Mouse (Mus musculus) CH12.LX (cell line): Measurements from ENCODE around the gene Sema4a. TPM values are rescaled to one million over a fixed set of nuclear protein-coding genes. Genes with fewer than 3 reads are reported as not detected.

ENCODE experiments used
- DNase-seq: peaks from one replicate; pipeline ENCODE4 v3.0.0-alpha.2; 2013; ENCODE audit errors: extremely low read depth
- H3K27ac ChIP-seq: 2 replicates; pipeline ENCODE4 v1.5.1; 2012; ENCODE audit warnings: low read depth, mild to moderate bottlenecking, control low read depth, moderate library complexity; ENCODE audit not compliant: insufficient read depth
- H3K27me3 ChIP-seq: replicated peaks from 2 replicates; pipeline ENCODE3; 2012; ENCODE audit warnings: inconsistent platforms
- H3K36me3 ChIP-seq, 2 experiments: replicated peaks in 1 of 2; 2 replicates each; pipeline versions ENCODE3 to v1.6.1; 2012; ENCODE audit warnings: inconsistent platforms in 1 of 2, low read length in 1 of 2, mild to moderate bottlenecking in 1 of 2, mixed read lengths in 1 of 2, moderate library complexity in 1 of 2; ENCODE audit not compliant: control insufficient read depth in 1 of 2, insufficient read depth in 1 of 2
- H3K4me1 ChIP-seq, 2 experiments: 2 replicates each; pipeline ENCODE4 v1.6.1; 2012; ENCODE audit warnings: inconsistent platforms in 1 of 2, moderate library complexity in 1 of 2; ENCODE audit not compliant: insufficient read depth in 2 of 2, control insufficient read depth in 1 of 2
- H3K4me2 ChIP-seq: 2 replicates; pipeline ENCODE4 v1.6.1; 2012; ENCODE audit warnings: low read depth, mild to moderate bottlenecking, control low read depth; ENCODE audit not compliant: poor library complexity, insufficient read depth, severe bottlenecking
- H3K4me3 ChIP-seq, 3 experiments: fragments of 150-350 bp in 1 of 3; sonication (generic) in 1 of 3; replicated peaks in 1 of 3; 2 replicates each; pipeline versions ENCODE3 to v1.5.1; 2011 to 2012; ENCODE audit warnings: low read depth in 2 of 3, low read length in 2 of 3, mild to moderate bottlenecking in 2 of 3, moderate library complexity in 2 of 3, control low read depth in 1 of 3, improper control_type of control experiment in 1 of 3, inconsistent platforms in 1 of 3, mixed read lengths in 1 of 3; ENCODE audit not compliant: poor library complexity in 1 of 3
- H3K79me2 ChIP-seq: replicated peaks from 2 replicates; pipeline ENCODE4 v1.6.1; 2012; ENCODE audit warnings: mild to moderate bottlenecking, moderate library complexity; ENCODE audit not compliant: control insufficient read depth, poor library complexity, insufficient read depth, severe bottlenecking; ENCODE audit errors: extremely low read depth
- H3K9ac ChIP-seq: 2 replicates; pipeline ENCODE4 v1.6.1; 2012; ENCODE audit warnings: low read depth, mild to moderate bottlenecking, control low read depth, moderate library complexity; ENCODE audit not compliant: insufficient read depth
- H3K9me3 ChIP-seq: replicated peaks from 2 replicates; pipeline ENCODE3; 2012; ENCODE audit warnings: low read length, inconsistent platforms, mixed read lengths
- BHLHE40 ChIP-seq: IDR thresholded peaks from 2 replicates; pipeline ENCODE4 v1.6.1; 2011; ENCODE audit warnings: mild to moderate bottlenecking, low read depth, low read length, improper control_type of control experiment
- CHD1 ChIP-seq: IDR thresholded peaks from 2 replicates; pipeline ENCODE4 v1.6.1; 2012; ENCODE audit warnings: low read depth, low read length, improper control_type of control experiment, inconsistent platforms
- CHD2 ChIP-seq: IDR thresholded peaks from 2 replicates; pipeline ENCODE4 v1.6.1; 2011; ENCODE audit warnings: low read length, improper control_type of control experiment
- CTCF ChIP-seq, 2 experiments: IDR thresholded peaks in 1 of 2; conservative IDR thresholded peaks in 1 of 2; 2 replicates each; pipeline ENCODE4 v1.5.1; 2011 to 2012; ENCODE audit warnings: low read depth in 2 of 2, low read length in 2 of 2, improper control_type of control experiment in 1 of 2, inconsistent platforms in 1 of 2, mild to moderate bottlenecking in 1 of 2, moderate library complexity in 1 of 2
- E2F4 ChIP-seq: IDR thresholded peaks from 2 replicates; pipeline ENCODE4 v1.6.1; 2011; ENCODE audit warnings: low read depth, low read length, improper control_type of control experiment; ENCODE audit not compliant: insufficient replicate concordance
- ELF1 ChIP-seq: IDR thresholded peaks from 2 replicates; pipeline ENCODE4 v1.6.1; 2014; ENCODE audit warnings: low read depth, mild to moderate bottlenecking, inconsistent platforms, low read length, improper control_type of control experiment
- EP300 ChIP-seq: IDR thresholded peaks from 2 replicates; pipeline ENCODE4 v1.6.1; 2011; ENCODE audit warnings: low read length, improper control_type of control experiment
- ETS1 ChIP-seq: conservative IDR thresholded peaks from 2 replicates; pipeline ENCODE4 v1.6.1; 2012; ENCODE audit warnings: low read depth, mild to moderate bottlenecking, inconsistent platforms, low read length, improper control_type of control experiment, moderate library complexity
- GABPA ChIP-seq: IDR thresholded peaks from 2 replicates; pipeline ENCODE4 v1.6.1; 2012; ENCODE audit warnings: low read depth, low read length, improper control_type of control experiment, inconsistent platforms; ENCODE audit not compliant: insufficient replicate concordance
- HCFC1 ChIP-seq: IDR thresholded peaks from 2 replicates; pipeline ENCODE4 v1.6.1; 2012; ENCODE audit warnings: low read depth, mild to moderate bottlenecking, inconsistent platforms, low read length, improper control_type of control experiment
- IRF4 ChIP-seq: IDR thresholded peaks from 2 replicates; pipeline ENCODE4 v1.6.1; 2014; ENCODE audit warnings: low read depth, mild to moderate bottlenecking, inconsistent platforms, low read length, improper control_type of control experiment
- JUN ChIP-seq: IDR thresholded peaks from 2 replicates; pipeline ENCODE4 v1.6.1; 2011; ENCODE audit warnings: low read depth, mild to moderate bottlenecking, low read length, improper control_type of control experiment, moderate library complexity; ENCODE audit not compliant: insufficient read depth
- JUND ChIP-seq: conservative IDR thresholded peaks from 2 replicates; pipeline ENCODE4 v1.6.1; 2011; ENCODE audit warnings: low read depth, low read length, improper control_type of control experiment
- KAT2A ChIP-seq: IDR thresholded peaks from 2 replicates; pipeline ENCODE4 v1.6.1; 2012; ENCODE audit warnings: low read length, improper control_type of control experiment, inconsistent platforms; ENCODE audit not compliant: insufficient replicate concordance
- MAFK ChIP-seq: IDR thresholded peaks from 2 replicates; pipeline ENCODE4 v1.6.1; 2011; ENCODE audit warnings: low read length, improper control_type of control experiment; ENCODE audit not compliant: insufficient replicate concordance
- MAX ChIP-seq: IDR thresholded peaks from 2 replicates; pipeline ENCODE4 v1.6.1; 2011; ENCODE audit warnings: low read length, improper control_type of control experiment
- MAZ ChIP-seq: IDR thresholded peaks from 2 replicates; pipeline ENCODE4 v1.6.1; 2012; ENCODE audit warnings: low read depth, mild to moderate bottlenecking, inconsistent platforms, low read length, improper control_type of control experiment, moderate library complexity
- MEF2A ChIP-seq: IDR thresholded peaks from 2 replicates; pipeline ENCODE4 v1.6.1; 2014; ENCODE audit warnings: low read depth, mild to moderate bottlenecking, inconsistent platforms, low read length, improper control_type of control experiment, borderline replicate concordance
- MXI1 ChIP-seq: IDR thresholded peaks from 2 replicates; pipeline ENCODE4 v1.6.1; 2011; ENCODE audit warnings: mild to moderate bottlenecking, low read depth, low read length, improper control_type of control experiment
- MYC ChIP-seq: IDR thresholded peaks from 2 replicates; pipeline ENCODE4 v1.6.1; 2011; ENCODE audit warnings: low read depth, mild to moderate bottlenecking, improper control_type of control experiment, low read length
- NELFE ChIP-seq: IDR thresholded peaks from 2 replicates; pipeline ENCODE4 v1.6.1; 2011; ENCODE audit warnings: low read depth, low read length, improper control_type of control experiment
- NRF1 ChIP-seq: IDR thresholded peaks from 2 replicates; pipeline ENCODE4 v1.6.1; 2014; ENCODE audit warnings: low read depth, mild to moderate bottlenecking, inconsistent platforms, low read length, improper control_type of control experiment, moderate library complexity
- PAX5 ChIP-seq: IDR thresholded peaks from 2 replicates; pipeline ENCODE4 v1.6.1; 2012; ENCODE audit warnings: low read length, inconsistent platforms, mixed read lengths
- POLR2A ChIP-seq: IDR thresholded peaks from 2 replicates; pipeline ENCODE4 v1.6.1; 2011; ENCODE audit warnings: low read depth, mild to moderate bottlenecking, improper control_type of control experiment, low read length
- POLR2AphosphoS2 ChIP-seq: IDR thresholded peaks from 2 replicates; pipeline ENCODE4 v1.6.1; 2011; ENCODE audit warnings: low read depth, low read length, improper control_type of control experiment
- RAD21 ChIP-seq: IDR thresholded peaks from 2 replicates; pipeline ENCODE4 v1.6.1; 2011; ENCODE audit warnings: low read depth, mild to moderate bottlenecking, low read length, improper control_type of control experiment, moderate library complexity
- RCOR1 ChIP-seq: conservative IDR thresholded peaks from 2 replicates; pipeline ENCODE4 v1.6.1; 2012; ENCODE audit warnings: low read depth, mild to moderate bottlenecking, inconsistent platforms, low read length, improper control_type of control experiment
- SIN3A ChIP-seq: IDR thresholded peaks from 2 replicates; pipeline ENCODE4 v1.6.1; 2012; ENCODE audit warnings: low read length, improper control_type of control experiment, inconsistent platforms
- SMC3 ChIP-seq: IDR thresholded peaks from 2 replicates; pipeline ENCODE4 v1.6.1; 2011; ENCODE audit warnings: low read depth, low read length, improper control_type of control experiment
- TBP ChIP-seq: conservative IDR thresholded peaks from 2 replicates; pipeline ENCODE4 v1.6.1; 2011; ENCODE audit warnings: low read depth, low read length, improper control_type of control experiment
- TCF12 ChIP-seq: IDR thresholded peaks from 2 replicates; pipeline ENCODE4 v1.6.1; 2014; ENCODE audit warnings: low read depth, mild to moderate bottlenecking, inconsistent platforms, low read length, improper control_type of control experiment
- UBTF ChIP-seq: IDR thresholded peaks from 2 replicates; pipeline ENCODE4 v1.6.1; 2012; ENCODE audit warnings: low read depth, mild to moderate bottlenecking, inconsistent platforms, low read length, improper control_type of control experiment, moderate library complexity
- USF1 ChIP-seq: IDR thresholded peaks from 2 replicates; pipeline ENCODE4 v1.6.1; 2014; ENCODE audit warnings: low read depth, mild to moderate bottlenecking, inconsistent platforms, low read length, improper control_type of control experiment
- USF2 ChIP-seq: conservative IDR thresholded peaks from 2 replicates; pipeline ENCODE4 v1.6.1; 2011; ENCODE audit warnings: low read depth, low read length, improper control_type of control experiment
- ZC3H11A ChIP-seq: IDR thresholded peaks from 2 replicates; pipeline ENCODE4 v1.6.1; 2012; ENCODE audit warnings: low read depth, mild to moderate bottlenecking, inconsistent platforms, low read length, improper control_type of control experiment
- ZKSCAN1 ChIP-seq: IDR thresholded peaks from 2 replicates; pipeline ENCODE4 v1.6.1; 2012; ENCODE audit warnings: low read depth, inconsistent platforms, low read length, improper control_type of control experiment, borderline replicate concordance
- ZMIZ1 ChIP-seq: IDR thresholded peaks from 2 replicates; pipeline ENCODE4 v1.6.1; 2012; ENCODE audit warnings: low read depth, mild to moderate bottlenecking, inconsistent platforms, low read length, improper control_type of control experiment
- ZNF384 ChIP-seq: IDR thresholded peaks from 2 replicates; pipeline ENCODE4 v1.6.1; 2012; ENCODE audit warnings: low read depth, low read length, improper control_type of control experiment, inconsistent platforms
- dilution Hi-C: fragments of 300-500 bp; cut with MboI; formaldehyde crosslinking; loops from 2 replicates; pipeline ENCODE4 v1.14.3; 2020; ENCODE audit warnings: low sequenced_read_pairs; ENCODE audit not compliant: extremely low pct_unique_long_range_greater_than_20kb, extremely low pct_ligation_motif_present
- in situ Hi-C: fragments of 300-500 bp; cut with MboI; formaldehyde crosslinking; loops from 3 replicates; pipeline ENCODE4 v1.14.3; 2019; ENCODE audit warnings: low sequenced_read_pairs, low pct_ligation_motif_present, low pct_unique_long_range_greater_than_20kb, mixed read lengths
- polyA plus RNA-seq: library from polyadenylated mRNA; unstranded; fragments of >175 nt; gene quantifications from 2 replicates; pipeline ENCODE4 v1.2.1, GENCODE M21; 2012; ENCODE audit warnings: low read depth; ENCODE audit not compliant: insufficient read length
- total RNA-seq, 2 experiments: library from RNA; depleted of rRNA; stranded (reverse); fragments of 300-350 nt in 1 of 2; fragments of >200 nt in 1 of 2; gene quantifications; 2 replicates each; pipeline ENCODE4 v1.2.3; 2012 to 2014

Sema4a gene
- total and polyA plus RNA-seq, 3 experiments, result 3.5 to 7.1 (median 4.7) TPM

- dilution Hi-C loops, result no loop called here
- Histone ChIP-seq H3K4me2 (no peak overlapping the region), H3K27me3 (peaks cover 1% of the 10 kb centered on the region), H3K79me2 (no peaks in the 10 kb centered on the region), H3K4me1 (peaks cover 10 to 20% of the 10 kb centered on the region in 2 experiments), H3K27ac (no peak overlapping the region), H3K4me3 (no peak overlapping the region), H3K9me3 (peaks cover 5% of the 10 kb centered on the region), H3K9ac (no peak overlapping the region), H3K36me3 (no peaks in the 10 kb centered on the region)
- peak; percentile 89 for DNase-seq
- in situ Hi-C loops, result no loop called here
- TF ChIP-seq PAX5, result no peak
- TF ChIP-seq IRF4, result peak; percentile 59; the same call in 1 of the 2 replicates
- no peak for TF ChIP-seq UBTF
- 0 out of 2 replicates have a peak, but pooled peaks have one; percentile 35 for TF ChIP-seq SIN3A
- no peak for TF ChIP-seq ZKSCAN1
- no peak for TF ChIP-seq USF2
- 0 out of 2 replicates have a peak, but pooled peaks have one; percentile 19 for TF ChIP-seq KAT2A
- TF ChIP-seq ZC3H11A, result peak; percentile 95
- no peak for TF ChIP-seq ETS1
- no peak for TF ChIP-seq CHD2
- TF ChIP-seq RCOR1, result no peak
- no peak for TF ChIP-seq CHD1
- 0 out of 2 replicates have a peak, but pooled peaks have one; percentile 32 for TF ChIP-seq MAZ
- peak; percentile 99 for TF ChIP-seq RAD21
- no peak for TF ChIP-seq MAFK
- peak; percentile 69 to 98 for TF ChIP-seq CTCF (conservative IDR thresholded peaks at IDR 0.05 in 1 of 2, IDR thresholded peaks at IDR 0.05 in 1 of 2; ENCODE audit: low read depth in 2 of 2, low read length in 2 of 2)
- TF ChIP-seq JUND, result no peak; the same call in 1 of the 2 replicates
- TF ChIP-seq MXI1, result peak; percentile 24; the same call in 1 of the 2 replicates
- TF ChIP-seq MYC, result peak; percentile 43; the same call in 1 of the 2 replicates
- TF ChIP-seq USF1, result no peak
- peak; percentile 99 for TF ChIP-seq SMC3
- no peak for TF ChIP-seq TBP
- TF ChIP-seq TCF12, result peak; percentile 34; the same call in 1 of the 2 replicates
- TF ChIP-seq EP300, result no peak
- peak; percentile 46; the same call in 1 of the 2 replicates for TF ChIP-seq HCFC1
- TF ChIP-seq ZMIZ1, result no peak
- TF ChIP-seq MEF2A, result peak; percentile 53; the same call in 1 of the 2 replicates
- TF ChIP-seq NELFE, result peak; percentile 51; the same call in 1 of the 2 replicates
- peak; percentile 35; the same call in 1 of the 2 replicates for TF ChIP-seq BHLHE40
- TF ChIP-seq ZNF384, result no peak
- TF ChIP-seq POLR2AphosphoS2, result no peak
- no peak for TF ChIP-seq E2F4
- TF ChIP-seq MAX, result peak; percentile 49; the same call in 1 of the 2 replicates
- TF ChIP-seq POLR2A, result no peak
- 0 out of 2 replicates have a peak, but pooled peaks have one; percentile 20 for TF ChIP-seq NRF1
- peak; percentile 31; the same call in 1 of the 2 replicates for TF ChIP-seq ELF1
- TF ChIP-seq GABPA, result no peak
- TF ChIP-seq JUN, result no peak
Observed at GRCm38 (mm10) chr3:88467116-88467824, 6.3 kb upstream of the Sema4a start.
